Mouse (Mus musculus) Muller cell, postnatal 12 days (primary cell): ENCODE results near the gene Ibsp.

Experiments used
- DNase-seq: peaks from one replicate; pipeline ENCODE4 v3.0.0-alpha.2; 2015; ENCODE audit errors: inconsistent ontology term

Ibsp gene

GRCm38 (mm10) chr5:104298994-104299393, at the start of gene Ibsp:
Gene Ibsp, plus strand, starts transcription at chr5:104299171.
- DNase-seq, result peak; percentile 1

- DNase-seq, result peak; percentile 81
These were observed 47.2 kb upstream of the Ibsp start for GRCm38 (mm10) chr5:104251811-104252210.

- DNase-seq, result no peak
These were observed 42.4 kb upstream of the Ibsp start for GRCm38 (mm10) chr5:104256585-104256984.

- no peak for DNase-seq
These were observed 37.0 kb upstream of the Ibsp start for GRCm38 (mm10) chr5:104261908-104262461.

- DNase-seq, result no peak
These were observed 35.8 kb upstream of the Ibsp start for GRCm38 (mm10) chr5:104263014-104263776.

- DNase-seq, result no peak
These were observed 4.8 kb upstream of the Ibsp start for GRCm38 (mm10) chr5:104294201-104294600.

GRCm38 (mm10) chr5:104314073-104314472, 15.1 kb downstream of the Ibsp start:
- DNase-seq, result no peak

GRCm38 (mm10) chr5:104325029-104325428, 26.1 kb downstream of the Ibsp start, which contains the start of gene Mepe:
Gene Mepe, plus strand, starts transcription at chr5:104325329.
- DNase-seq, result no peak

- DNase-seq, result no peak
These were observed 27.9 kb downstream of the Ibsp start for GRCm38 (mm10) chr5:104326884-104327283.

- DNase-seq, result no peak
These were observed 28.4 kb downstream of the Ibsp start for GRCm38 (mm10) chr5:104327389-104327788.

- DNase-seq, result no peak
These were observed 28.9 kb downstream of the Ibsp start for GRCm38 (mm10) chr5:104327876-104328275.

GRCm38 (mm10) chr5:104328317-104328850, 29.4 kb downstream of the Ibsp start:
- DNase-seq, result peak; percentile 12

GRCm38 (mm10) chr5:104329381-104329780, 30.4 kb downstream of the Ibsp start:
- DNase-seq, result no peak

- DNase-seq, result no peak
These were observed 31.1 kb downstream of the Ibsp start for GRCm38 (mm10) chr5:104330088-104330487.

- no peak for DNase-seq
These were observed 33.3 kb downstream of the Ibsp start for GRCm38 (mm10) chr5:104332296-104332695.

- peak; percentile 40 for DNase-seq
These were observed 34.3 kb downstream of the Ibsp start for GRCm38 (mm10) chr5:104333231-104333640.

GRCm38 (mm10) chr5:104333643-104334042, 34.7 kb downstream of the Ibsp start:
- no peak for DNase-seq

GRCm38 (mm10) chr5:104334516-104334915, 35.5 kb downstream of the Ibsp start:
- no peak for DNase-seq

GRCm38 (mm10) chr5:104335962-104336361, 37.0 kb downstream of the Ibsp start:
- DNase-seq, result no peak

GRCm38 (mm10) chr5:104337491-104337890, 38.5 kb downstream of the Ibsp start:
- no peak for DNase-seq

- DNase-seq, result no peak
These were observed 40.0 kb downstream of the Ibsp start for GRCm38 (mm10) chr5:104339009-104339408.

- DNase-seq, result peak; percentile 40
These were observed 40.9 kb downstream of the Ibsp start for GRCm38 (mm10) chr5:104339706-104340512.
